Mouse (Mus musculus): ENCODE results near the gene Kcnj12.

DNA sequence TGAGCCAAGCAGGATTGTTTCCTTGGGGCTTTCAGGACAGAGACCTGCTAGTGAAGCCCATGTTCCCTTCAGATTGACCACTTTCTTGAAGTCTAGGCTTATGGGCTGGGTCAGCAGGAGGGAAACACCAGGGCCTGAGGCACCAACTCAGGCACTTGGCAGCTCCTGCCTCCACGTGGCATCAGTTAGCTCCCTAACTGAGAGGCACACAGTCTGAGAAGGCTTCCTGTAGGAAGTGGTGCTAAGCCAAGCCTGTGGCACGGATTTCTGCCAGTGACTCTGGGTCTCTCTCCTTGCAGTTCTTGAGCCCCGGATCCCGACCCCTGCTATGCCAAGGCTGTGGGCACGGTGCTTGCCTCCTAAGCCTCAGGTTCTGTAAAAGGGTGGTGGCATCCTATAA lies 22.4 kb downstream of the Kcnj12 start:
- TF ChIP-seq CTCF (IDR thresholded peaks at IDR 0.05; ENCODE audit: borderline replicate concordance, extremely low read depth, insufficient read depth, insufficient read length) (no peak), POLR2A (IDR thresholded peaks at IDR 0.05; ENCODE audit: borderline replicate concordance, extremely low read depth, insufficient read depth, insufficient read length, poor library complexity, severe bottlenecking) (no peak)

Data from brain, embryonic 14.5 days (tissue).